Comparison of ENCODE assay signal across 8 mouse cellular contexts in the genomic region with DNA sequence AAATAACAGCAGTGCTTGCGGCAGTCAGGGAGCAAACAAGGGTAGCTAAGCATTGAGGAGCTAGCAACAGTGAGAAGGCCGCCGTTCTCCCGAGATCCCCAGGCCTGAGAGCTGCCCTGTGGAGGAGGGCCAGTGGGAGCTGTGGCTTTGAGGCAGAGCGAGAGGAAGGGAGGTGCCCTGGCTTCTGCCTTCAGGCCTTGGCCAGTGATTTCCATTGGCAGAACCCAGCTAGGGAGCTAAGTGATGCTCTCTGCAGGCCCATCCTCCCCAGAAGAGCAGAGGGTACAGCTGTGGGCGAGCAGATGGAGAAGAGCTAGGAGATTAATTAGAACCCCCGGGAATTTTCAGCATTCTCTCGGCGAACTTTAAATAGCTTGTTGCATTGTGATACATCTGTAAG. TPM values are rescaled to one million over a fixed set of nuclear protein-coding genes. Genes with fewer than 3 reads are reported as not detected.
DNase-seq lines count a peak whose midpoint lies in the region; ATAC-seq and TF ChIP-seq lines count a peak whose summit lies in the region.

No protein-coding gene starts in this region.

- TF ChIP-seq CTCF in brain, embryonic 14.5 days (IDR thresholded peaks at IDR 0.05; ENCODE audit: borderline replicate concordance, extremely low read depth, insufficient read depth, insufficient read length): no peak
- no peak for TF ChIP-seq CTCF in stomach, postnatal 0 days (IDR thresholded peaks at IDR 0.05; ENCODE audit: low read depth)

- H3K36me3 ChIP-seq in forebrain, embryonic 15.5 days: no peaks in the 10 kb centered on the region
- no peaks in the 10 kb centered on the region for H3K36me3 ChIP-seq in hindbrain, embryonic 14.5 days (replicated peaks; ENCODE audit: control insufficient read depth, insufficient read depth)
- no peaks in the 10 kb centered on the region for H3K36me3 ChIP-seq in stomach, postnatal 0 days (ENCODE audit: control insufficient read depth, insufficient read depth, low read length)

- H3K27ac ChIP-seq in forebrain, embryonic 15.5 days (replicated peaks): no peak overlapping the region
- H3K27ac ChIP-seq in hindbrain, embryonic 14.5 days: no peak overlapping the region
- no peak overlapping the region for H3K27ac ChIP-seq in stomach, postnatal 0 days (replicated peaks)

- TF ChIP-seq POLR2A in brain, embryonic 14.5 days (IDR thresholded peaks at IDR 0.05; ENCODE audit: borderline replicate concordance, extremely low read depth, insufficient read depth, insufficient read length, poor library complexity, severe bottlenecking): no peak

- no peaks in the 10 kb centered on the region for H3K27me3 ChIP-seq in forebrain, embryonic 15.5 days
- no peaks in the 10 kb centered on the region for H3K27me3 ChIP-seq in hindbrain, embryonic 14.5 days (ENCODE audit: control insufficient read depth, insufficient read depth, low read length)
- H3K27me3 ChIP-seq in stomach, postnatal 0 days (ENCODE audit: control insufficient read depth, insufficient read depth, low read length): no peaks in the 10 kb centered on the region

- H3K9me3 ChIP-seq in forebrain, embryonic 15.5 days: no peaks in the 10 kb centered on the region
- no peaks in the 10 kb centered on the region for H3K9me3 ChIP-seq in hindbrain, embryonic 14.5 days (ENCODE audit: control insufficient read depth, low read length)
- no peaks in the 10 kb centered on the region for H3K9me3 ChIP-seq in stomach, postnatal 0 days (ENCODE audit: control insufficient read depth, low read length)

- ATAC-seq in frontal cortex, adult (ENCODE audit: low TSS enrichment): peak; percentile 84
- peak; percentile 51; the same call in 1 of the 2 replicates for ATAC-seq in forebrain, embryonic 15.5 days (replicated peaks)
- ATAC-seq in hindbrain, embryonic 14.5 days (ENCODE audit: low FRiP score): peak; percentile 70; the same call in 1 of the 2 replicates
- no peak for ATAC-seq in stomach, postnatal 0 days (ENCODE audit: low FRiP score, low TSS enrichment)

- H3K4me1 ChIP-seq in forebrain, embryonic 15.5 days: peaks cover 4% of the 10 kb centered on the region
- 0 out of 2 replicates have a peak, but pooled peaks cover 5% of the 10 kb centered on the region for H3K4me1 ChIP-seq in hindbrain, embryonic 14.5 days (replicated peaks; ENCODE audit: control insufficient read depth, insufficient read depth, low read length)
- H3K4me1 ChIP-seq in stomach, postnatal 0 days (replicated peaks; ENCODE audit: control insufficient read depth, insufficient read depth): no peaks in the 10 kb centered on the region

- no peak for TF ChIP-seq EP300 in stomach, postnatal 0 days (optimal IDR thresholded peaks at IDR 0.05)

- WGBS in forebrain, embryonic 15.5 days: 35% methylated on average over 9 of the region's 9 CpGs
- 23% methylated on average over 9 of the region's 9 CpGs for WGBS in hindbrain, embryonic 14.5 days
- 56% methylated on average over 9 of the region's 9 CpGs for WGBS in stomach, postnatal 0 days

- no peak overlapping the region for H3K9ac ChIP-seq in forebrain, embryonic 15.5 days (replicated peaks)
- H3K9ac ChIP-seq in hindbrain, embryonic 14.5 days: no peak overlapping the region
- peak overlapping the region; percentile 35; the same call in 1 of the 2 replicates for H3K9ac ChIP-seq in stomach, postnatal 0 days (ENCODE audit: low read length)

- DNase-seq in frontal cortex, postnatal 14 days (ENCODE audit: low spot score in 2 of 2): no peak
- peak; percentile 52 for DNase-seq in brain, embryonic 14.5 days (ENCODE audit: low read depth)
- DNase-seq in hindbrain, embryonic 14.5 days (ENCODE audit: low spot score): no peak
- DNase-seq in mesoderm, embryonic 11.5 days (ENCODE audit: low read depth, low spot score): peak; percentile 22
- DNase-seq in stomach, postnatal 0 days (ENCODE audit: low spot score): no peak
- no peak for DNase-seq in T-cell, adult 2 months (ENCODE audit: low spot score)

- no peak overlapping the region for H3K4me2 ChIP-seq in forebrain, embryonic 15.5 days (replicated peaks)
- no peak overlapping the region for H3K4me2 ChIP-seq in hindbrain, embryonic 14.5 days (replicated peaks)
- H3K4me2 ChIP-seq in stomach, postnatal 0 days (replicated peaks; ENCODE audit: low read depth): no peak overlapping the region

- H3K4me3 ChIP-seq in forebrain, embryonic 15.5 days: no peak overlapping the region
- no peak overlapping the region for H3K4me3 ChIP-seq in hindbrain, embryonic 14.5 days (replicated peaks; ENCODE audit: low read length)
- H3K4me3 ChIP-seq in stomach, postnatal 0 days (ENCODE audit: low read depth, low read length): no peak overlapping the region

RNA-seq across cellular contexts. Expression of a gene that starts 8.8 kb away (rescaled TPM):
- polyA plus RNA-seq in brain, embryonic 14.5 days (2012; rRNA removed): 8.7 and 17.1 TPM in 2 replicates
- polyA plus RNA-seq in forebrain, embryonic 15.5 days (2015; fragmentation: Nextera tagmentation; extraction: Ambion mirVana): 12.8 and 13.5 TPM in 2 replicates
- polyA plus RNA-seq in hindbrain, embryonic 14.5 days (2014; fragmentation: Nextera tagmentation; extraction: Ambion mirVana): 27.9 and 30.2 TPM in 2 replicates
- 27.2 and 31.8 TPM in 2 replicates for polyA plus RNA-seq in stomach, postnatal 0 days (2015; fragmentation: Nextera tagmentation; extraction: Ambion mirVana)

Comparison
In these comparisons a context has a peak if more than half of its experiments do, and no peak if none do; other contexts are left out.
1. DNase-seq: peak in brain, embryonic 14.5 days (single experiment) and mesoderm, embryonic 11.5 days (single experiment); none in frontal cortex, postnatal 14 days (0 of 2), hindbrain, embryonic 14.5 days (single experiment), stomach, postnatal 0 days (single experiment) and T-cell, adult 2 months (single experiment).